Mouse (Mus musculus) erythroblast, embryonic 14.5 days (primary cell): ENCODE results near the gene Jmjd6.
"Not testable (repeated sequence)": the region's sequence is repeated elsewhere in the genome, so short reads cannot be mapped to it uniquely, and the experiment has no call there.

Source experiments
- GATA1 ChIP-seq: IDR thresholded peaks from 2 replicates; pipeline ENCODE4 v1.6.1; 2012; ENCODE audit warnings: low read length, inconsistent platforms, mixed read lengths
- TAL1 ChIP-seq: IDR thresholded peaks from 3 replicates; pipeline ENCODE4 v1.6.1; 2012; ENCODE audit warnings: low read length, inconsistent platforms, mixed read lengths

- TF ChIP-seq GATA1, TAL1: not testable (repeated sequence)
These were observed 5.6 kb upstream of the Jmjd6 start for GRCm38 (mm10) chr11:116848877-116849178.
